In genomic region chr2:57116366-57117200, GRCm38 (mm10) we compare ENCODE assay signal across 1 mouse cellular context.
A peak's percentile ranks its signal among the peaks of the same experiment; 100 is the strongest.
TF ChIP-seq lines count a peak whose summit lies in the region.

No protein-coding gene starts in this region.

TF ChIP-seq in CH12.LX, 34 proteins besides CTCF, POLR2A, EP300 and RAD21 (continued from another document):
- TF ChIP-seq ETS1 (conservative IDR thresholded peaks at IDR 0.05; ENCODE audit: low read depth, low read length) (peak; percentile 21; the same call in 1 of the 2 replicates), ZNF384 (IDR thresholded peaks at IDR 0.05; ENCODE audit: low read depth, low read length) (peak; percentile 94), MYC (IDR thresholded peaks at IDR 0.05; ENCODE audit: low read depth, low read length) (no peak), ELF1 (IDR thresholded peaks at IDR 0.05; ENCODE audit: low read depth, low read length) (peak; percentile 65; the same call in 1 of the 2 replicates), CHD2 (IDR thresholded peaks at IDR 0.05; ENCODE audit: low read length) (no peak), CHD1 (IDR thresholded peaks at IDR 0.05; ENCODE audit: low read depth, low read length) (0 out of 2 replicates have a peak, but pooled peaks have one; percentile 21), TBP (conservative IDR thresholded peaks at IDR 0.05; ENCODE audit: low read depth, low read length) (0 out of 2 replicates have a peak, but pooled peaks have one; percentile 34), MEF2A (IDR thresholded peaks at IDR 0.05; ENCODE audit: borderline replicate concordance, low read depth, low read length) (peak; percentile 91), BHLHE40 (IDR thresholded peaks at IDR 0.05; ENCODE audit: low read depth, low read length) (peak; percentile 28; the same call in 1 of the 2 replicates)
